Mouse (Mus musculus) right cerebral cortex, adult 2 months (tissue): ENCODE data around the gene Bicdl1.
A peak's percentile ranks its signal among the peaks of the same experiment; 100 is the strongest.

Experiments
- DNase-seq, 2 experiments: peaks; one replicate each; pipeline ENCODE4 v3.0.0; 2021 to 2022; ENCODE audit warnings: low spot score in 2 of 2

Bicdl1 gene

DNA sequence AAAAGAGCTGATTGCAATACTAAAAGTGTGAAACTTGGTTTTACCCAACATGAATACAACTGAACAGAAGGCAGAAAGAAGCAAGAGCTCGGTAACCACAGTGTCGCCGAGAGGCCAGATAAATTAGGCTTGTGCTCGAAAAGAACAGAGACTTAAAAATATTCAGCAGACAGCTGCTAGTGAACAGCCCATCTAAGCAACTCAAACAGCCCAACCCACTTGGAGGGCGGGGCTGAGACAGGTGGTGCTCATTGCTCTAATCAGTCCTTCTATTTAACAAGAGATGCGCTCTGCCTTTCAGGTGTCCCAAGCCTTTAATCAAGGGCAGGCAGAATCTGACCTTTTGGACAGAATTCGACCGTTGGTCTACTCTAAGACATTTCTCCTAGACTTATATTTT, 4.8 kb downstream of the Bicdl1 start:
- peak in 1 of 2 experiments; percentile 11 for DNase-seq

GRCm38 (mm10) chr5:115726019-115726418, 5.4 kb downstream of the Bicdl1 start:
- no peak for DNase-seq

DNA sequence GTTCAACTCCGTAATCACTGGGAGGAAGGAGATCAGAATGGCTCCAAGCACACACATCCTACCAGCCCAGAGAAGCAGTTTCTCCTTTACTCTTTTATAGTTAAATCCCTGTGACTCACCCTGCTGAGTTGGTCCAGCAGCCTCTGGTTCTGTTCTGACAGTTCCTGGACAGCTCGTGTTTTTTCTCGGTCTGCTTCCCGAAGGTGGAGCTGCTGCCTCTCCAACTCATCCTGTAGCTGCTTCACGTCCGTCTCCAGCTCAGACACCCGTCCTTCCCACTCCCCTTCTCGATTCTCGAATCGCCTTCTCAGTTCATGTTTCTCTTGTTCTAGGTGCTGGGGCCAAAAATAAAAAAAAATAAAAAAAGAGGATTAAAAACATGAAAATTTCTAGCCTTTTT, 7.0 kb downstream of the Bicdl1 start:
- DNase-seq: peak; percentile 36 to 43

GRCm38 (mm10) chr5:115722188-115722959, 9.0 kb downstream of the Bicdl1 start:
- DNase-seq: no peak

DNA sequence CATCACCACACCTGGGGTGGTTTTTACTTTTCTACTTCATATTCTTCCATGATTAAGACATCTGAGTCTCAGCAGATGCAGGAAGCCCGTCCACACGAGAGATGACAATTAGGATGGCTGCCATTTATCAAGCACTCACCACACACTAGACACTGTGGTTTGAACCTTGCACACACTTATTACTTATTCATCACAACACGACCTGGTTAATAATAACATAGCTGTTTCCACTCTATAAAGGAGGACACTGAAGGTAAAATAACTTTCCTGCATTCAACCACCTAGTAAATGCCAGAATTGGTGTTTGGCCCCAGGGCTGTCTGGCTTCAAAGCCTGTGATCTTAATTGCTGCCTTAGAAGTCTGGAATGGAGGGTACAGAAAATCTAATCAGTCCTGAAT, 10.7 kb downstream of the Bicdl1 start:
- no peak for DNase-seq

GRCm38 (mm10) chr5:115717693-115718092, 13.7 kb downstream of the Bicdl1 start:
- DNase-seq: no peak

- DNase-seq: no peak
Measured at GRCm38 (mm10) chr5:115717106-115717505, 14.3 kb downstream of the Bicdl1 start.

- no peak for DNase-seq
Measured at GRCm38 (mm10) chr5:115716426-115716825, 15.0 kb downstream of the Bicdl1 start.

DNA sequence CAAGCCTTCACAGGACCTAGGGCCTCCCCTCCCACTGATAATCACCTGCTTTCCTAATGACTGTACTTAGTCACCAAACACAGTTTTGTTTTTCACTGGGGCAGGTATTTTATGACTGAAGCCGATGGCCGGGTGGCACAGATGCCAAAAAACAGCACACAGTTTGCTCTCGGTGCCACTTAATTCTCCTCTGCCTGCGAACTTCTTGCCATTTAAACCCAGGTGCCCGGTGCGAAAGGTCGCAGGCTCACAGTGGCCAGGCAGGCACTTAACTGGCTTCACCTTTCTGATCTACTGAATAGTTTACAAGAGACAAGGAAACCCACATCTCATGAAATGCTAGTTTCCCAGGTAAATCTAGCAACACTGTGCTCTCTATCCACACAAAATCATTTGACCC, 16.7 kb downstream of the Bicdl1 start:
- no peak for DNase-seq

DNA sequence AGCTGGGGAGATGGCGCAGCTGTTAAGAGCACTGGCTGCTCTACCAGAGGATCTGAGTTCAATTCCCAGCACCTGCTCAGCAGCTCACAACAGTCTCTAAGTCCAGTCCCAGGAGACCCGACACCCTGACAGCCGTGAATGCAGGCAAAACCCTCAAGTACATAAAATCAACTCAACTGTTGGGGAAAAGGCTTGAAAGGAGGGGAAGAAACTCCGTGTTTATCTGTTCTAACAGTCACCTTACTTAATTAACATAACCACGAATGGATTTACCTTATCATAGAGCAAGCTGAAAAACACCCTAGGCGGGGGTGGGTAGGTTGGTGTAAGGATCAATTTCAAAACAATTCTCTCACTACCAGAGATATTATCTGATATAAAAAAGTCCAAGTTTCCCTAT, 18.9 kb downstream of the Bicdl1 start:
- no peak for DNase-seq

DNA sequence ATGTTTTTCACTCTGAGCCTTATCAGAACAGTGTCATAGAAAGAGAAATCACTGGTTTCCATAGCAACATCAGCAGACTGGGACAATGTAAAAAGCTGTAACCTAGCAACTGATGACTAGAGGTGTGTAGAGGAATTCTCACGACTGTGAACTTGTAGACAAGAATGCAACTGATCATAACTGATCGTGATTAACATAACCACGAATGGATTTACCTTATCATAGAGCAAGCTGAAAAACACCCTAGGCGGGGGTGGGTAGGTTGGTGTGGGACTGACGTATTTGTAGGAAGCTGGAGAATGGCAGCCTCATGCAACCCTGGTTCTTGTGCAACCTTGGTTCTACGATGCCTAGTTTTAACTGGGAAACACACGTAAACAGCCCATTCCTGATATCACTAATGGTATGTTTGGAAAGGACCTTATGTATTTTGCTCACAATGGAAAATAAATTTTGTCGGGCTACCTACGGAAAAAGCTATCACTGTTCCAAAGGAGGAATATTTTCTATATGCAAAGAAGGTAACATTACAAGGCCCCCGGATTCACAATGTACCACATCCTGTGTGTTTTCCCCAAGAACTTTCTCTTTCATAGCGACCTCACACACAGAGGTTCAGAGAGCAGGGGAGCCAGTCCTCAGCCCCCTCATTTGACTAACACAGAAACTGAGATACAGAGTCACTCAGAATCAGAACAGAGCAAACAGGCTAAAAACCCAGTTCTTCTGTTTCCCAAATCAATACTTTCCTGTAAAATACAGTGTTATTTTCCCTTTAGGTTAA, 19.6 kb downstream of the Bicdl1 start:
- DNase-seq: no peak

DNA sequence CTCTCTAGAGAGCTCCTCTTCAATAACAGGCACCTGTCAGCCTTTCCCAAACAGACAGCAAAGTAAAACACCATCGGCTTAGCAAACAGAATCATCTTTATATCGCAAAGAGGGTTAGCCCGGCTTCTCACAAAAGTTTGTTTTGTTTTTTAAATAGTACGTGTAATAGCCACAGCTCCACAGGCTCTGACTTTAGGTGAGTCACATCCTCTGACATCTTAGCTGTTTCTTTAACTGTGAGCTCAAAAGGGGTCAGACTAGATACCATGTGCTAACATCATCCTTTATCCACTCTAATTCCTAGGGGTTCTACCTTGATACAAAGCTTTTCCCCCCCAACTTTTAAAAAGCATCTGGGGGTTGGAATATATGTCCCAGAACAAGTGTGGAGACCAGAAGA, 21.2 kb downstream of the Bicdl1 start:
- DNase-seq: no peak

DNA sequence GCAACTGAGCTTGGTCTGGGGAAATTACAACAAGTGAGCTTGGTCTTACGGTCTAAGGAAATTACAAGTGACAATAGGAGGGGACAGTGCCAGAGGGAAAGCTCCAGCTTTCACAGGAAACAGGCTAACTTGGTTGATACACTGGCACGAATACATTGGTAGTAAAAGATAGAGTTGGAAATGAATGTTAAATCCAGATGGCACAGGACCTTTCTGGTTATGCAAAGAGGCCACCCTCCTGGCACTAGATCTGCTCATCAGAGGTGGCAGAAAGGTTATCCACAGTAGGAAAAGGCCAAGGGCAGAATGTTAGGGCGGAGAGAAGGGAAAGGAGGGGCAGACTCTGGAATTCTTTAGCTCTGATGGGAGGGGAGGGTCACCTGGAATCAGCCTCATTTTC, 22.5 kb downstream of the Bicdl1 start:
- DNase-seq: no peak

GRCm38 (mm10) chr5:115701981-115702380, 29.4 kb downstream of the Bicdl1 start:
- no peak for DNase-seq

DNA sequence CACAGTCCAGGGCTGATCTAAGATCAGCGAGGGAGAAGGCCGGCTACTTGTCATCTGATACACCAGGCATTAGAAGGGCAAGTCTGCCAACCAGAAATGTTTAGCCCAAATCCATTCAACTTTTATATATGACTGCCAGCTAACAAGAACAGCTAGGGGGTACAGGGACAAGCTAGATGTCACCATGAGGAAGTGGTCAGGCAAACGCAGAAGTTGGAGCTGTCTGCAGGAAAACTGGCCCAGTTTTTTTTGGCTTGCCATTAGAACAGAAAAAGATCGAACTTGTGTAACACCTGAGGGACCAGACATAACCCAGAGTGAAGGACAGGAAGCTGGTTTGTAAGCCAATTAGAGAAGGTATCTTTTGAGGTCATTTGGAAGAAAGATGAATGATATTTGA, 30.2 kb downstream of the Bicdl1 start:
- no peak for DNase-seq

DNA sequence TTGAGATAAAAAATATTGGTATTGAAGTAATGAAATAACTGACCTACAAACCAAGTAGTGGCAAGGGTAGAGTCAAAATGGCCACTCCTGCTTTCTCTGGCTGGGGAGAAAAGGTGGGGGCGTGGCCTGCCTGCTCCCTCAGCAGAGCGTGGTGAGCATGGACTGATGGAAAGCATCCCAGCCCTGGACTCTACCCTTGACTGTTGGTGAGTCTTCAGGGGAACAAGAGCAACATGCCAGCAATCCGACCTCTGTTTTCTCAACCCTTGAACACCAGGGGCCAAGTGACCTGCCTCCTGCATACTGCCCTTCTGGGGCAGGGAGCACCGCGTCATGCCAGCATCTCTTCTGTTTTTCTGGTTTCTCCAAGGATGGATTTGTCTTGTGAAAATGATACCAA, 34.6 kb downstream of the Bicdl1 start:
- no peak for DNase-seq

- DNase-seq: peak in 1 of 2 experiments; percentile 28
Measured at GRCm38 (mm10) chr5:115695191-115695770, 36.1 kb downstream of the Bicdl1 start.

- no peak for DNase-seq
Measured at GRCm38 (mm10) chr5:115693271-115693670, 38.1 kb downstream of the Bicdl1 start.

DNA sequence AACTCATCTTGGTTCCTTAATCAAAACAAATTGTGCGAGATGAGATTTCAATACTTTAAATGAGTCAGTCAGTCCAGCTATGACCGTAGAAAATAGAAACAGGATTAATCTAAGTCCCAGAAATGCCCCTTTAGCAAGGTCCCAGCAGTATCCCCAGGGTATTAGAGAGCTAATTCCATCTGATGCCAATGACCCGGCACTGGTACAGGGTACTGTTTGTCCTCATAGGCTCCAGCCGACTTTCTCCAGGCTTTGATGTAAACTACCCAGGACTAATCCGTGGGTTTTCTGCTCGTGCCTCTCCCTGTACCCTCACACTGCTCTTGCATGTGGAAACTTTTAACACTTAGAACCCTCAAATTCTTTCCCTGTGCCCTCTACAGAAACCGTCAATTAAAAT, 44.7 kb downstream of the Bicdl1 start:
- DNase-seq: no peak

- DNase-seq: no peak
Measured at GRCm38 (mm10) chr5:115685126-115685525, 46.3 kb downstream of the Bicdl1 start.

GRCm38 (mm10) chr5:115671846-115672245, 59.6 kb downstream of the Bicdl1 start:
- no peak for DNase-seq

- no peak for DNase-seq
Measured at GRCm38 (mm10) chr5:115670406-115670805, 61.0 kb downstream of the Bicdl1 start.

DNA sequence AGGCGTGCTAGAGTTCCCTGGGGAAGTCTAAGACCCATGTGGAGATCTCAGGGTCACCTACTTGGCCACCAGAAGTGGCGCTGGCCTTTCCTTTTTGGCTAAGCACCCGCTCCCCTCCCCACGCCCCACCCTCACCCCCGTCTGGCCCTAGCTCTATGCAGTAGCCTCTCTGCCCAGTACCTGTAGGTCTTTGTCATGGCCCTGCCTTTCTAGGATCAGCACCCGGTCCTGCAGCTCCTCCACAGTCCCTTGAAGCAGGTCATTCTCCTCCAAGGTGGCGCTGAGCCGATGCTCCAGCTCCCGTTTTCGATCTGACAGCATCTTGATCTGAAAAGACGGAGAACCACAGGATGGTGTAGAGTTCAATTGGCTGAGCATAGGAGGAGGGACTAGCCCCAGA, 61.4 kb downstream of the Bicdl1 start:
- no peak for DNase-seq
